Mouse (Mus musculus) forebrain, embryonic 16.5 days (tissue): Measurements from ENCODE around the gene Olfr293. TPM values are rescaled to one million over a fixed set of nuclear protein-coding genes. Genes with fewer than 3 reads are reported as not detected.

ENCODE experiments used
- ATAC-seq: fragments of 200-750 bp; cut with Nextera tagmentation; 2 replicates; pipeline ENCODE4 v1.8.0; 2017; ENCODE audit warnings: mild to moderate bottlenecking, moderate library complexity
- H3K27ac ChIP-seq: fragments of 300-500 bp; sonication (generic); 2 replicates; pipeline ENCODE4 v1.5.1; 2014; ENCODE audit warnings: low read length, control low read depth
- H3K27me3 ChIP-seq: fragments of 300-500 bp; sonication (generic); replicated peaks from 2 replicates; pipeline ENCODE4 v1.6.1; 2014; ENCODE audit warnings: low read length; ENCODE audit not compliant: control insufficient read depth, insufficient read depth
- H3K36me3 ChIP-seq: fragments of 300-500 bp; sonication (generic); 2 replicates; pipeline ENCODE4 v1.6.1; 2014; ENCODE audit not compliant: control insufficient read depth, insufficient read depth
- H3K4me1 ChIP-seq: fragments of 300-500 bp; sonication (generic); replicated peaks from 2 replicates; pipeline ENCODE4 v1.6.1; 2014; ENCODE audit warnings: low read length; ENCODE audit not compliant: control insufficient read depth, insufficient read depth
- H3K4me2 ChIP-seq: fragments of 300-500 bp; sonication (generic); 2 replicates; pipeline ENCODE4 v1.6.1; 2014; ENCODE audit warnings: mild to moderate bottlenecking, low read length, control low read depth
- H3K4me3 ChIP-seq: fragments of 300-500 bp; sonication (generic); replicated peaks from 2 replicates; pipeline ENCODE4 v1.5.1; 2014; ENCODE audit warnings: mild to moderate bottlenecking, low read length, control low read depth
- H3K9ac ChIP-seq: fragments of 300-500 bp; sonication (generic); replicated peaks from 2 replicates; pipeline ENCODE4 v1.6.1; 2014; ENCODE audit warnings: low read depth, low read length, control low read depth
- H3K9me3 ChIP-seq: fragments of 300-500 bp; sonication (generic); 2 replicates; pipeline ENCODE4 v1.6.1; 2016; ENCODE audit warnings: low read length; ENCODE audit not compliant: control insufficient read depth
- WGBS: fragments of 180-500 bp; shearing (Covaris S2); extraction: QIAGEN DNeasy Blood & Tissue Kit; methylation state at CpG from one replicate; pipeline ENCODE4 v1.1.7; 2014; 5-methylcytosine and 5-hydroxymethylcytosine counted together
- polyA plus RNA-seq: library from polyadenylated mRNA; unstranded; fragments of >200 nt; fragmentation: Nextera tagmentation; extraction: Ambion mirVana; gene quantifications from 2 replicates; pipeline ENCODE4 v1.2.1, GENCODE M21; 2015

Gene Olfr293
- polyA plus RNA-seq: not detected in 2 replicates

GRCm38 (mm10) chr7:86648761-86649160, at the start of gene Olfr293:
Olfr293 (plus strand) TSS chr7:86649061.
- Histone ChIP-seq H3K4me1 (no peaks in the 10 kb centered on the region), H3K9me3 (no peaks in the 10 kb centered on the region), H3K27me3 (no peaks in the 10 kb centered on the region), H3K36me3 (no peaks in the 10 kb centered on the region), H3K4me2 (no peak within 1 kb of the TSS), H3K9ac (no peak within 1 kb of the TSS), H3K4me3 (no peak within 1 kb of the TSS), H3K27ac (no peak within 1 kb of the TSS)
- WGBS: 89% methylated on average over 4 of the region's 4 CpGs
- no peak for ATAC-seq

GRCm38 (mm10) chr7:86616543-86616942, 32.3 kb upstream of the Olfr293 start, which contains the start of gene Olfr294:
Olfr294 (minus strand) TSS chr7:86616643.
- H3K4me1 ChIP-seq: no peaks in the 10 kb centered on the region
- H3K4me2 ChIP-seq: no peak within 1 kb of the TSS
- no peak within 1 kb of the TSS for H3K9ac ChIP-seq
- no peak for ATAC-seq
- 60% methylated on average over 2 of the region's 2 CpGs for WGBS
- no peaks in the 10 kb centered on the region for H3K36me3 ChIP-seq
- H3K4me3 ChIP-seq: no peak within 1 kb of the TSS
- no peaks in the 10 kb centered on the region for H3K9me3 ChIP-seq
- no peak within 1 kb of the TSS for H3K27ac ChIP-seq
- no peaks in the 10 kb centered on the region for H3K27me3 ChIP-seq

GRCm38 (mm10) chr7:86688030-86688429, 39.2 kb downstream of the Olfr293 start, which contains the start of gene Olfr292:
Olfr292 (plus strand) TSS chr7:86688330.
- Histone ChIP-seq H3K27me3 (no peaks in the 10 kb centered on the region), H3K27ac (no peak within 1 kb of the TSS), H3K9me3 (no peaks in the 10 kb centered on the region), H3K4me2 (no peak within 1 kb of the TSS), H3K4me3 (no peak within 1 kb of the TSS), H3K4me1 (no peaks in the 10 kb centered on the region), H3K9ac (no peak within 1 kb of the TSS), H3K36me3 (no peaks in the 10 kb centered on the region)
- ATAC-seq: no peak

Other genes with a start within 250 kb of the Olfr293 start
- gene Olfr301, start 245.2 kb upstream of the Olfr293 start, polyA plus RNA-seq: not detected in 2 replicates
- not detected in 2 replicates for gene Olfr299, start 189.1 kb upstream of the Olfr293 start, polyA plus RNA-seq
- gene Olfr298, start 156.6 kb upstream of the Olfr293 start, polyA plus RNA-seq: not detected in 2 replicates
- gene Olfr297, start 129.1 kb upstream of the Olfr293 start, polyA plus RNA-seq: not detected in 2 replicates
- not detected in 2 replicates for gene Olfr295, start 65.2 kb upstream of the Olfr293 start, polyA plus RNA-seq
- gene Olfr294, start 32.4 kb upstream of the Olfr293 start, polyA plus RNA-seq: not detected in 2 replicates
- gene Olfr292, start 39.3 kb downstream of the Olfr293 start, polyA plus RNA-seq: not detected in 2 replicates
- 0.45 and 0.75 TPM in 2 replicates for gene Folh1, start 126.9 kb downstream of the Olfr293 start, polyA plus RNA-seq
- gene Vmn2r77, start 146.0 kb downstream of the Olfr293 start, polyA plus RNA-seq: not detected in 2 replicates